Mouse (Mus musculus) cerebellum, postnatal 14 days (tissue): ENCODE results near the gene Men1.
"Not testable (repeated sequence)": the region's sequence is repeated elsewhere in the genome, so short reads cannot be mapped to it uniquely, and the experiment has no call there.

Source experiments
- DNase-seq, 2 experiments: peaks; one replicate each; pipeline ENCODE4 v3.0.0; 2021; ENCODE audit warnings: mixed read lengths in 2 of 2

Men1 gene

DNA sequence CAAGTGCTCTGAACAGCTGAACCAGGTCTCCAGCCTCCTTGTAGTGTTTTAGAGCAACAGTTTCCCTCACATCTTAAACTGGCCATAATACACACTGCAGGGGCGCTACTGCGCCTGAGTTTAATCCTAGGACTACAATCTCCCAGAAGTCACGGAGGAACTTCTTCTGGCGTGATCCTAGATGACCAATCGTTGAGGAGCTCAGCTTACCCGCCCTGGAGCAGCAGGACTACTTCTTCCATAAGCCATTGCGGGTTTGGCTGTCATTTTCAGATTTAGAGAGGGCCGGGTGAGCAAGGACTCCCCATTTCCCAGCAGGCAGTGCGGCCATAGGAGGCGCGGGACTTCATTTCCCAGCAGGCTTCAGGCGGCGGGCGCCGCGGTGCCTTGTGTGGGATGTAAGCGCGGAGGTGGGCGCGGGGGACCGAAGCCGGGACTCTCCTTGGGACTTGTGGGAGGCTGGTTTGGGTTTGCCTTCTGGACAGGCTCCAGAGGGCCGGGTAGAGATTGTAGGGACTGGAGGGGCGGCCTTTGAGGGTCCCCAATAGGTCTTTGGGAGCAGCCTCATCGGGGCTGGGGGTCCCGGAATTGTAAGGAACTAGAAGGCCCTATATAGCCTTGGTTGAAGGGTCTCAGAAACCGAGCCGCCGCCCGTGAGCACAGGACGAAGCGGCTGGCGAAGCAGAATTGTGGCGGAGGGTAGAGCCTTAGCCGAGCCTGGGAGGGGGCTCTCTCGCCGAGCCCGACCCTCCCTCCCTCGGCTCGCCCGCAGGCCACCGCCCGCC is at the start of gene Men1:
TSS of gene Men1 (plus strand) at position 307 of the 785 bp plus-strand sequence.
- DNase-seq: peak; percentile 94 to 95

DNA sequence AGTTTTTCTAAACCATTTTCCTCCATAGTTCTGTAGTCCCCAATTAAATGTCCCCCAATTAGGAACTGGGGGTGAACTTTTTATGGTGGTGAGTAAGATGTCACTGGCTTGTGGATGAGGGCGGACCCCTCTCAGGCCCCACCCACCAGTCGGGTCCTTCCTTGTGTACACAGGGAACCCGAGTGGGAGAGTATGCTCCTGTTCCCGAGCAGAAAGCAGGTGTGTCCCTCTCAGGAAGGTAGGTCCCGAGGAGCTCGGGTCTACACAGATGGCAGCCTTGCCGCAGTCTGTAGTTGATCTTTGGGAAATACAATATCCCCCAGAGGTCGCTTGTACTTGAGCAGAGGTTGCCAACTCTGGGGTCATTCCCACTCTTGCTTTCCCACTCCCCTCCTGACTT is 49.6 kb upstream of the Men1 start:
- DNase-seq: no peak

DNA sequence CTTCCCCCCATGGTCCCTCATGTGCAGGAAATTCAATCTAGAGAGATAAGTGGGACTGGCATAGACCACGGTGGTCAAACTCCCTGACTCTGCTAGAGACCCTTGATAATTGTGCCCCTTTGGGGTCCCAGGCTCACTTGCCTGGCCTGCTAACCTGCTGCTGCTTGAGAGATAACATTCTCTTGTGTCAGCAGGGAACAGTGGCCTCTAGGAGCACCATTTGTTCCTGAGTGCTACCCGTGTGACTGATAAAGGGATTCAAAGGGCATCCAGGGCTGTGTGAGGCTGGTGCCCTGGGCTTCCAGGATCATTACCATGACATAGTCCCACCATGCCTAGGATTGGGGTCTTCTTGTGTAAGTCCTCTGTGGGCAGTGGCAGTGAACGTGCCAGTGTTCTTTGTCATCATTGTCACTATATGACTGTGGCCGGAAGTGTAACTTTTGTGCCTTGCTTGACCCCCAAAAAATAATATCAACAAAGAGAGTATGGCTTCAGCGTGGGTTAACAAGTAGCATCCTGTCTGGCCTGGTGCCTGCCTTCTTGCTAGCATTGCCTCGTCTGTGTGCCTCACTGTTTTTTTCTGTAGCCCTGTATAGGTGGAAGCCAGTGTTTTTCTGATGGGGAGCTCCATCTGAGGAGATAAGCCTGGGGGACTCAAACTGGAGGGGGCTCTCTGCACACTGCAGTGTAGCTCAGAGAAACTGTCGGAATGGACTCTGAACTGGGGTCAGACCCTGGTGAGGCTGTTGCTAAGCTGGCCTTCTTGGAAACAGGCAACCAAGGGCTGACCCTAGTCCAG is 48.9 kb upstream of the Men1 start:
- DNase-seq: no peak

DNA sequence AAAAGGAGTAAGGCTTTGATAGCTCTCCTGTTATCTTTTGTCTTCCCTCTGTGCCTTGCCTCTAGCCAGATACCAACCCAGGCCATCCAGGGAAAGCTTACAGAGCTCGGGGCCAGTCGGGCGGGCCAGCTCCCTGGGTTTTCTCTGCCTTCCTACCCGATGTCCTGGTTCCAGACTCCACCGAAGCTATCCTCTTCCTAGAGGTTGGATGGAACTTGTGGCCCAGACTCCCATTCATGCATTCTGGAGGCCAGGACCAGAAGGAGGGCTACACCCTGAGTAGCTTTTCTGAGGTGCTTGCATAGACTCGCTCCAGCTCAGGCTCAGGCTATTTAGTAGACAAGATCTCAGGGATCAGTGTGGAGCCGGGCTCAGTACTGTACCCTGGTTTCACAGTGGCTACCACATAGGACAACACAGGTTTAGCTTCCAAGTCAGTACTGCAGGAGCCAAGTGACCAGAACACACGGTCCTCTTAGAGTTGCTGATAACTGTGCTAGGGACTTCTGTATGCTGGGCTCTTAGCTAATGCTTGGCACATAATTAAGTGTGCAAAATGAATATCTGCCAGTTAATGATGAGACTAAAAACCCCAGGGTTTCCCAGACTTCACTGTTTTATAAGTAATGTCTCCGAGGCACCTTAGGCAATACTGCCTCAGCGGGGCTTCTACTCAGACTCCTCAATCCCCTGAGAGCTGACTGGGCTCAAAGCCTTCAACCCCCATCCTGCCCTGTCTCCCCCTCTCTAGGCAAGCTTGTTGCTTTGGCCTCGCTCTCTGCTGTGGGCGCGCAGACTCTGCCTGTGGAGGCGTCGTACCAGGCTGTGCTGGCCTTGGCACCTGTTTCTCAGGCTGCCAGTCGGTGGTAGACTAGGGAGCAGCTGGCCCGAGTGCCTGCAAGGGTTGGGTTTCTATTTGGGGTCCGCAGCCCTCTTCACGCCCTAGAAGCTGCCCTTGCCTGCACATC is 48.1 kb upstream of the Men1 start:
- peak; percentile 65 to 73 for DNase-seq

DNA sequence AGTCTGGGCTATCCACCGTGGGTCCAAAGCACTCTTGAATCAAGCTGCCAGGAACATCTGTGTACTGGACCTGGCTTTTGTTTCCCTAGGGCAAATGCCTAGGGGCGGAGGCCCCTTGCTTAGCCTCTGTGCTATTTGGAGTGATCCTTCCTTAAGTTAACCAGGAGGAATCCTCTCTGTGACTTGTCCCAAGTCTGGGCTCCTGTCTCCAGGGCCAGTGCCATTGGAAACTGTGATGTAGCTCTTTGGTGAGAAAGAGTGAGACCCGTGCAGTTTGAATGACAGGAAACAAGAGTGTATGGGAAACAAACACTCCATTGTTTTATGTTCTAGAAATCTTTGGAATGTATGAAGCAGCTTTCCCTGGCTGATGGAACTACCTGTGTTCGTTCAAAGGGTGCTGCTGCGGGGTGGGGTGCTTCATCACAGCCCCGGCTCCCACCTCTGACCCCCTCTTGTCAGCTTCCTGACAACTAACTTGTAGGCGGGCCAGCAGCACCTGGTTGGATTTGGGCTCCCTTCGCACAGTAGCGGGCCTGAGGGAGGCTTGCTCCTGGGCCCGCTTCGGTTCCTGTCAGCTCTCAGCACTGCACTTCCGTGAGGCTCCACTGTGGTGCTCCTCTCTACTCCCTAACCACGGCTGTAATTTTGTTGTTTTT is 46.4 kb upstream of the Men1 start:
- peak in 1 of 2 experiments; percentile 25 for DNase-seq

DNA sequence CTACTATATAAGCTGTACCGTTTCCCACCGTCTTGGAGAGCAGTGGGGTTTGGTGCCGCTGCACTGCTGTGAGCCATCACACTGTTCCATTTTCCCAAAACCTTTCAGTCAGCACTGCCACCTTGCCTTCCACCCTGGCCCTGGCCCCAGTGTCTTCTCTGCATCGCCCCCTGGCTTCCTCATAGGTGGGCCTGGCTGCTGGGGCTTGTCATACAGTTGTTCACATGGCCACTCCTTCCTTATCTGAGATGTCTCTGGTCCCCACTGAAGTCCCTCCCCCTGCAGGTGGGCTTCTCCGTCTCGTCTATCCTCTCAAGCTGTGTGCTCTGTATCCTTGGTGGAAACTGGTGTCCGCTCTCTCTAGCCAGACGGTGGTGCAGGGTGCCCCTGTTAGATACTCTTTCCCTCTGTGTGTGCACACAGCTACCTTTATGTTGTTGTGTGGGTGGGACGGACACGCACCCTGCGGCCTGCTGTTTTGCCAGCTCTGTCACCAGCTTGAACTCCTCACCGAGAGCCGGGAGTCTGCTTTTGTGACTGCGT is 45.0 kb upstream of the Men1 start:
- DNase-seq: no peak

DNA sequence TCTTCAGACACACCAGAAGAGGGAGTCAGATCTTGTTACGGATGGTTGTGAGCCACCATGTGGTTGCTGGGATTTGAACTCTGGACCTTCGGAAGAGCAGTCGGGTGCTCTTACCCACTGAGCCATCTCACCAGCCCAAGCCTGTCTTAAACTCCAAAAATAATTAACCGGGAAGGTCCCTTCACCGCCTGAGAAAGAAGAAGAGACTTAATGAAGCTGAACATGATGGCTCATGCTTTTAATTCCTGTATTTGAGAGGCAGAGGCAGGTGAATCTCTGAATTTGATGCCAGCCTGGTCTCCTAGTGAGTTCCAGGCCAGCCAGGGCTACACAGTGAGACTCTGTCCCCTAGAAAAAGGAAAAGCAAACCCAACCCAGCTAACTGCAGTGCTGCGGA is 44.1 kb upstream of the Men1 start:
- not testable (repeated sequence) for DNase-seq

DNA sequence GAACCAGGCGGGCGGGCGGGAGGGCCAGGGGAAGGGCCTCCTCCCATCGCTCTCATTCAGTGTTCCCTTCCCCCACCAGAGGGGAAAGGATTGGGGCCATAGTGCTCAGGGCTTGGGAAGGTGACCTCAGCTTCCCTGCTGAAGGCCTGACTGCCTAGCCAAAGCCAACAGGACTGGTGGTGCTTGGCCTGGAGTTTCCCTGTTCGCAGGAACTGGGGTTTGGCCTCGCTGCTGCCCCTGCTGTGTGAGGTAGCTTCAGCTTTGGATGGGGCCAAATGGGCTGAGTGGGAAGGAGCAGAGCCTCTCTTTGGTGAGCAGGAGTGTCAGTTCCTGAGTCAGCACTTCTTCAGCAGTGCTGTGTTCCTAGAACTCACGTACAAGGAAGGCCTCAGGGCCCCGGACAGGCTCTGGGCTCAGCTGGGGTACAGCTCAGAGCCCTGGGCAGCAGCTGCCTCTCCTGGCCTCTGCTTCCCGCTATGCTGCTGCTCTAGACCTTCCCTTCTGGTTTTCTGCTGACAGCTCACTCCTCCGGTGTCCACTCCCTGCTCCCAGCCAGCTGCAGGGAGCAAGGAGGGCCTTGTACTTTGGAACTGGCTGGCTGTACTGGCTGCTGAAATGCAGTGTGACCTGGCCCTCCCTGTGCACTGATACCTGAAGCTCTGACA is 43.5 kb upstream of the Men1 start:
- peak; percentile 55 to 68 for DNase-seq

DNA sequence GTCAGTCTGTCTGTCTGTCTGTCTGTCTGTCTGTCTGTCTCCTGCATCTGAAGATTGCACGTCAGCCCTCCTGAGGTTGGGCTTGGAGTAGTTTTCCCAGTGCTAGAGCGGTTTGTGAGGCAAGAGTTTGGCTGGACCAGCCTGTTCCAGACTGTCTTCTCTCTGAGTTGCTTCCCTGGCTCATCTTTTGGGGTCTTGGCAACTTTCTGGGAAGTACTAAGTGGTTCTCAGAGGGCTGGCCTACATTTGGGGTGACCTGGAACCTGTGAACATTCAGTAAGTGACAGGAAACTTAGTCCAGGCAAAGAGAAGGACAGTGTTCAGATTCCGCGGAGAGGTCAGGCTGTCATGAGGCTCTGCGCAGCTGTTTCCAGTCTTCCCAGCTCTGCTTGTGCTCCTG is 42.5 kb upstream of the Men1 start:
- DNase-seq: no peak

DNA sequence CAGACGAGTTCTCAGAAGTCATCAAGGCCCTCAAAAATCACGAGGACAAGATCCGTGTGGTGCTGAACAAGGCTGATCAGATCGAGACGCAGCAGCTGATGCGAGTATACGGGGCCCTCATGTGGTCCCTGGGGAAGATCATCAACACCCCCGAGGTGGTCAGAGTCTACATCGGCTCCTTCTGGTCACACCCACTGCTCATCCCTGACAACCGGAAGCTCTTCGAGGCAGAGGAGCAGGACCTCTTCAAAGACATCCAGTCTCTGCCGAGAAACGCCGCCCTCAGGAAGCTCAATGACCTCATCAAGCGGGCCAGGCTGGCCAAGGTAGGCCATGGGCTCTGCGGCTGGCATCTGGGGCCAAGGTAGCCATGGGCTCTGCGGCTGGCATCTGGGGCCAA is 40.5 kb upstream of the Men1 start:
- no peak for DNase-seq

DNA sequence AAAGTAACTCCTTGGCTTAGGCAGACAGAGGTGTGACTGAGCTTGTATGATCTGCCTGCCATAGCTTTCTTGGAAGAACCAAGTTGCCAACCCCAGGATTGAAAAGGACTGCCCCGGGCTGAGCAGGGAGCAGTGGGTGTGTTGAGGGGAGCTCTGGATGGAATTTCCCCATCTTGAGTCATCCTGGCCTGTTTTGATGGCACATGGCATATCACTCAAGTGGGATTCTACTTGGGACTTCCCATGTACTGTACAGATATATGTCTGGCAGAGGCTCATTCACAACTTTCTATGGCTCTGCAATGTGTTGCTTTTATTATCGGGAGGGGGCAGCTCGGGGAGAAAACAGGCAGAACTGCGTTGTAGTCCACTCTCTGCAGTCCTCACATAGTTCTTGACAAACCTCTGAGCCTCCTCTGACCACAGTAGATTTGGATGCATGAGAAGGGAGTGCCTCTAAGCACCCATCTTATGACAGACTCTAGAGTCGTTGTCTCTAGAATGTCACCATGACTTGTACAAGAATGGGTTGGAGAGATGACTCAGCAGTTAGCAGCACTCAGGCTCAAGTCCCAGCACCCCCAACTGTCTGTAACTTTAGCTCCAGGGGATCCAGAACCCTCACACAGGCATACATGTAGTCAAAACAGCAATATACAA is 38.1 kb upstream of the Men1 start:
- no peak for DNase-seq

DNA sequence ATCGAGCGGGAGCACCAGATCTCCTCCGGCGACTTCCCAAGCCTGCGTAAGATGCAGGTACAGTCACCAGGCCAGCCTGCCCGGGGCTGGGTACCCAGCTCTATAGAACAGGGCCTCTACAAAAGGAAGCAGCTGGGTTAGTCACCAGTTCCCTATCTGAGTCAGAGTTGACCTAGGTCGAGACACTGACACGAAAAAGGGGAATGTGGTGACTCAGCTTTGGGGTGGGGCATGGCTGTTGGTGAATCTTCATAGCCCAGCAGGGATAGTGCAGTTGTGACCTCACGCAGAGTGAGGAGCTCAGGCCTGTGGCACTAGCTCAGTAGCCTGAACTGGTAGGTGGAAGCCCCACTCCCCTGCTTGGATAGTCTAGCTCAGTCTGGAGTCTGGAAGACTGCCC is 37.1 kb upstream of the Men1 start:
- DNase-seq: no peak

DNA sequence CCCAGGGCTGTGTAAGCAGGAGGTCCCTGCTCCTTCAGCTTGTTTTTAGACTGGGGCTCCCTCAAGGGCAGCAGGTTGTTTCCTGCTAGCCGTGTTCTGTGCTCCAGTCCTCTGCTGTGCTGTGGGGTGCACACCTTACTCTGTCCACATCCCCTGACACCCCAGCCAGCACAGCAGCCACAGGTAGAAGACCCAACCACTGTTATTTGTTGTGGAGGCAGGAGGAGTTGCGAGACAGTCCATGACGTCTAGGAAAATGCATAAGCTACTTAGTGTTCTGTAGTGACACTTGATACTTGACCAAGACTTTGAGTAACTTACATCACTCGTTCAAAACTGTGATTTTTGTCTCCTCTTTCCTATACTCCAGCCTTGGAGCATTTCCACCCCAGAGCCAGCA is 35.8 kb upstream of the Men1 start:
- no peak for DNase-seq

DNA sequence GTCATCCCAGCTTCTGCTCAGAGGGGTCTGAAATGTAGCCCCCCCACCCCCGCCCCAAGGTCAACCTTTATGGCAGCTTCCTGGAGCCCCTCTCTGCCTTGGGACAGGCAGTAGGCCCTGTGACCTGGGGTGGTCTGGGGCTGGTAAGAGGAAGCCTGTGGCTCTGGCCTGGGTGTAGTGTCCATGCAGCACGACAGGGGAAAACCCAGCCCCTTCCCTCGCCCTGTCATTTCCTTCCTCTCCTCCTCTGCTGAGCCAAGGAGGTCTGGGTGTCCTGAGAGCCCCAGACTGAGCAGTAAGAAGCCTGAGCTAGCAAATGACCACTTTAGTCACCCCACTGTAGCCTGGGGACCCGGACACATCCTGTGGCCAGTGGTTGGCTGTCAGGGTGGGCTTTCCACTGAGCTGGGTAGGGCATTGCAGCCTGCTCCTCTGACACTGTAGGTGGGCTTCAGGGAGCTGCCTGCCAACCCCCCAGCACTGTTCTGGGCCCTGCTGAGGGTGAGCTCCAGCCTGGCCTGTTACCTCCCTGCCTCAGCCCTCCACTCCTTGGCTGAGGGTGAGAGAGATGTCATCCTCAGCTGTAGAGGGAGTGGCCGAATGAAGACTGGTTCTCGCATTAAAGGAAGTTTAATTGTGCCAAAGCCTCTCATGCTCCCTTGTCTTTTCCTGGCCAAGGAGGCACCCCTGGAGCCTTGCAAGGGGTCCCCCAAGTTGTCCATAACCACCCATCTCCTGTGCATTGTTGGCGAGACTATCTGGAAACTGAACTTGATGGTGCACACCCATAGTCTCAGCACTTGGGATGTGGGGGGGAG is 35.1 kb upstream of the Men1 start:
- no peak for DNase-seq

DNA sequence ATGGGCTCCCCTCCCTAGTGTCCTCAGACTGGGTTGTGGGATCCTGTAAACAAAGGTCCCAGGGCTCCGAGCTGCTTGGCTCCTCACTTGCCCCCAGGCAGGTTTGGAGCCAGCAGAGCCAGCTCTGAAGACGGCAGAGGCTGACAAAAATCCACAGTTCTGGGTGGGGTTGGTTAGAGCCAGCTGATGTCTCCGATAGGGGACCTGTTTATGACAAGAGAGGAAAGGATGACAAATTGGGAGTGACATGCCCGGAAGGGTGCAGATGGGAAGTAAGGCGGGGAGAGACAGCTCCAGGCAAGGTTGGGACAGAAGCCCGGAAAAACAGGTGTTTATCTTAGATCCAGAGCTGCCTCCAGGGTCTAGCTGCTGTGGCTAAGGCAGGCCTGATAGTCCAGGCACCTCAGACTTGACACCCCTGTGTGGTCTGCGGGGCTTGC is 34.4 kb upstream of the Men1 start:
- DNase-seq: peak; percentile 57 to 58

DNA sequence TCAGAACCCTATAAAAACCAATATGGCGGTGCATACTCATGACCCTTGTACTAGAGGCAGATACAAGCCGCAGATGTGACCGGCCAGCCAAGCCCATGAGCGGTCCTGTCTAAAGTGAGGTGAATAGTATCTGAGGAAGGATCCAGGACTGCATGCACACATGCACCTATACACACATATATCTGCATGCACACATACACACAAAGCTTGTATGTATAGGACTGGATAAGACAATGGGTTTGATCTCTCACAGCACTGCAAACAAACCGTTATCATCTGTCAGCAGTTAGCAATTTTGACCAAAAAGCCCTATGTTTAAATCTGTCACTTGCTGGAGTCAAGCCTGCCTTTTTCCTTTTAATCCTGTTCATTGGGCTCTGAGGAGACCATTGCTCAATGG is 32.7 kb upstream of the Men1 start:
- DNase-seq: peak in 1 of 2 experiments; percentile 43

DNA sequence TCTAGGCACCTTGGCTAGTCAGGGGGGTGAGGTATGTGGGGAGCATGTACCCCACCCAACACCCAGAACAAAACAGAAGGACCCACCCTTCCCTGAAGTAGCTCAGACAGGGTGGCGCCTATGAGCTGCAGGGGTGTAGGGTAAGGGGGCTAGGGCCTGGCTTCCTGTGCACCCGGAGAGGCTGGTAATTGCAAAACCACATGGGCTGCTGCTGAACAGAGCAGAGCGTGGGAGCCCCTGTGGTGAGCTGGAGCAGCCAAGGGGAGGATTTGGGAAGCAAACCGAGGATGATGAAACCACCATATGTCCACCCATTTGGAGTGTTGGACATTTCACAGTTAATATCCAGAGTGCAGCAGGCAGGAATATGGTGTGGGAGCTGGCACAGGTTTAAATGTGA is 32.3 kb upstream of the Men1 start:
- peak; percentile 92 to 93 for DNase-seq

DNA sequence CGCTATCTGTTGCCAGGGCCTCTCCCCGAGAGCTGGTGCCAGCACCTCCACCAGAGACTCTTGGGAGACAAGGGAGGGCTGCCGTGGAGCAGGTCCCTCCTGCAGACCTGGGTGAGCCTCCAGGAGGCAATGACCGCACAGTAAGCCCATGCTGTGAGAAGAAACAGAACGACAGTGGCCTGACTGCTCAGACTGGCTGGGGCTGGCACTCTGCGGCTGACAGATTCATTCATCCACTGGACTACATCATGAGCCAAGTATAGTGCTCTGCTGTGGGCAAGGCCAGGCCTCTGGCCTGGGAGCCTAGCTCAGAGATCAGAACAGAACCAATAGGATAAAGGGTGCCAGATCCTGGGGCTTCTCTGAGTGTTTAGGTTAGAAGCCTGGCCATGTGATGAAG is 30.9 kb upstream of the Men1 start:
- peak in 1 of 2 experiments; percentile 65 for DNase-seq

DNA sequence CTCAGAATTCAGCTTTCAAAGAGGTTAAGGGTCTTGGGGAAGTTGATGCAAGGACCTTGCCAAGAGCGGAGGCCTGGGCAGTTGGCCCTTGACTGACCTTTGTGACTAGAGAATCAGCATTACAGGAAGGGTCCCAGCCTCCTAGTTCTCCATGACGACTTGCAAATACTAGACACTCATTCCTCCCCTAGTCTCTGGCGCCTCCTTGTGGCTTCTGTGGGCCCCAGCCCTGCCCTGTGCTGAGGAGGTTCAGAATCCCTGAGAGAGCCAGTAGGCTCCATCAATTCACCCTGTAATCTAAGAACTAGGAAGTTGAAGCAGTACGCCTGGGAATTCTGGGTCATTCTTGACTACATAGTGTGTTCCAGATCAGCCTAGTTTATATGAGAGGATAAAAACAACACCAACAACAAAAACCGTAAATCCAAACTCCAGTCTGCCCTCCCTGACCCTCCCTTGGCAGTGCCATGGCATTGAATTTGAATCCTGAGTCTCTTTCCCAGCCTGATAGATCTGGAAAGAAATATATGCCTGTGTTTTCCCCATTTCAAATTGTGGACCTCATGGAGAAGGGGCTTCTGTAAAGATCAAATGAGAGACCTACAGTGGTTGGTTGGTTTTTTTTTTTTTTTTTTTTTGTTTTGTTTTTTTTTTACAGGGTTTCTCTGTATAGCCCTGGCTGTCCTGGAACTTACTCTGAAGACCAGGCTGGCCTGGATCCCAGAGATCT is 29.8 kb upstream of the Men1 start:
- DNase-seq: peak; percentile 95 to 97
